Mouse (Mus musculus): ENCODE data around the gene Olfr559. TPM values are rescaled to one million over a fixed set of nuclear protein-coding genes. Genes with fewer than 3 reads are reported as not detected.

The Olfr559 gene
- not detected in 2 replicates for total RNA-seq (2012; rRNA removed)
- polyA plus RNA-seq (2012; ENCODE audit: insufficient read depth in 1 of 2, insufficient read length in 2 of 2, low read depth in 1 of 2, low replicate concordance in 2 of 2, missing spikeins in 1 of 2), result not detected

- Histone ChIP-seq H3K9ac (ENCODE audit: control insufficient read depth, low read depth, low read length, poor library complexity, severe bottlenecking) (no peak within 1 kb of the TSS), H3K4me3 (ENCODE audit: control insufficient read depth in 1 of 2, insufficient read depth in 1 of 2, low read depth in 2 of 2, low read length in 2 of 2) (no peak within 1 kb of the TSS), H3K4me1 (ENCODE audit: control insufficient read depth in 1 of 2, insufficient read depth in 2 of 2, low read length in 2 of 2) (no peaks in the 10 kb centered on the region), H3K79me2 (ENCODE audit: control insufficient read depth, insufficient read depth, low read length, poor library complexity) (no peaks in the 10 kb centered on the region), H3K36me3 (ENCODE audit: control insufficient read depth in 1 of 2, insufficient read depth in 2 of 2, low read length in 2 of 2) (no peaks in the 10 kb centered on the region), H3K27me3 (ENCODE audit: control insufficient read depth in 1 of 2, insufficient read depth in 2 of 2, low read length in 2 of 2) (no peaks in the 10 kb centered on the region), H3K9me3 (replicated peaks; ENCODE audit: insufficient read depth, low read length) (no peaks in the 10 kb centered on the region), H3K27ac (ENCODE audit: control insufficient read depth, low read depth, low read length) (no peak within 1 kb of the TSS)
- TF ChIP-seq KAT2A (conservative IDR thresholded peaks at IDR 0.05; ENCODE audit: low read depth, low read length), result no peak
- no peak for TF ChIP-seq GATA1 (IDR thresholded peaks at IDR 0.05; ENCODE audit: low read depth, low read length)
- no peak for TF ChIP-seq USF2 (IDR thresholded peaks at IDR 0.05; ENCODE audit: borderline replicate concordance in 1 of 2, insufficient read depth in 1 of 2, low read depth in 1 of 2, low read length in 2 of 2)
- no peak for TF ChIP-seq ETS1 (IDR thresholded peaks at IDR 0.05; ENCODE audit: low read depth, low read length)
- no peak for TF ChIP-seq HCFC1 (IDR thresholded peaks at IDR 0.05; ENCODE audit: low read depth, low read length)
- DNase-seq (ENCODE audit: low read depth, low spot score), result no peak
These were observed at the start of gene Olfr559 for GRCm38 (mm10) chr7:102727391-102727790. Olfr559 (minus strand) TSS chr7:102727491.

- H3K4me1 ChIP-seq (ENCODE audit: control insufficient read depth in 1 of 2, insufficient read depth in 2 of 2, low read length in 2 of 2), result no peaks in the 10 kb centered on the region
- DNase-seq (ENCODE audit: low read depth, low spot score), result no peak
- H3K4me3 ChIP-seq (ENCODE audit: control insufficient read depth in 1 of 2, insufficient read depth in 1 of 2, low read depth in 2 of 2, low read length in 2 of 2), result no peak within 1 kb of the TSS
- H3K9ac ChIP-seq (ENCODE audit: control insufficient read depth, low read depth, low read length, poor library complexity, severe bottlenecking), result no peak within 1 kb of the TSS
- TF ChIP-seq POLR2A (IDR thresholded peaks at IDR 0.05; ENCODE audit: control insufficient read depth in 1 of 2, insufficient read depth in 1 of 2, low read depth in 1 of 2, low read length in 2 of 2, poor library complexity in 1 of 2) (no peak), ZC3H11A (IDR thresholded peaks at IDR 0.05; ENCODE audit: low read depth, low read length) (no peak), SMC3 (IDR thresholded peaks at IDR 0.05; ENCODE audit: low read depth, low read length) (no peak), GATA1 (IDR thresholded peaks at IDR 0.05; ENCODE audit: low read depth, low read length) (no peak), ELF1 (IDR thresholded peaks at IDR 0.05; ENCODE audit: low read depth, low read length) (no peak), UBTF (IDR thresholded peaks at IDR 0.05; ENCODE audit: borderline replicate concordance, insufficient read depth, low read depth, low read length) (no peak), ZKSCAN1 (IDR thresholded peaks at IDR 0.05; ENCODE audit: low read depth, low read length) (no peak), HCFC1 (IDR thresholded peaks at IDR 0.05; ENCODE audit: low read depth, low read length) (no peak), CTCF (IDR thresholded peaks at IDR 0.05 in 2 of 3, conservative IDR thresholded peaks at IDR 0.05 in 1 of 3; ENCODE audit: control insufficient read depth in 1 of 3, insufficient read depth in 1 of 3, low read depth in 2 of 3, low read length in 3 of 3, poor library complexity in 1 of 3, severe bottlenecking in 1 of 3) (no peak), POLR2AphosphoS2 (IDR thresholded peaks at IDR 0.05; ENCODE audit: low read length) (no peak), BHLHE40 (IDR thresholded peaks at IDR 0.05; ENCODE audit: borderline replicate concordance, low read depth, low read length) (no peak), JUND (IDR thresholded peaks at IDR 0.05; ENCODE audit: low read depth, low read length) (no peak), MAX (IDR thresholded peaks at IDR 0.05; ENCODE audit: low read length) (no peak), RAD21 (IDR thresholded peaks at IDR 0.05; ENCODE audit: low read depth, low read length) (no peak), GABPA (IDR thresholded peaks at IDR 0.05; ENCODE audit: low read depth, low read length) (no peak), SIN3A (IDR thresholded peaks at IDR 0.05; ENCODE audit: low read length) (no peak), CHD1 (IDR thresholded peaks at IDR 0.05; ENCODE audit: low read depth, low read length) (no peak)
- no peaks in the 10 kb centered on the region for H3K79me2 ChIP-seq (ENCODE audit: control insufficient read depth, insufficient read depth, low read length, poor library complexity)
- no peaks in the 10 kb centered on the region for H3K36me3 ChIP-seq (ENCODE audit: control insufficient read depth in 1 of 2, insufficient read depth in 2 of 2, low read length in 2 of 2)
- no peak within 1 kb of the TSS for H3K27ac ChIP-seq (ENCODE audit: control insufficient read depth, low read depth, low read length)
- H3K9me3 ChIP-seq (replicated peaks; ENCODE audit: insufficient read depth, low read length), result no peaks in the 10 kb centered on the region
- H3K27me3 ChIP-seq (ENCODE audit: control insufficient read depth in 1 of 2, insufficient read depth in 2 of 2, low read length in 2 of 2), result no peaks in the 10 kb centered on the region
These were observed 43.6 kb upstream of the Olfr559 start, which contains the start of gene Olfr561 for GRCm38 (mm10) chr7:102770921-102771320. Olfr561 (plus strand) TSS chr7:102771221.

Data from MEL (cell line).